Mouse (Mus musculus) lung, embryonic 15.5 days (tissue): Measurements from ENCODE around the gene Psmd5. TPM values are rescaled to one million over a fixed set of nuclear protein-coding genes. Genes with fewer than 3 reads are reported as not detected.

Experiments used
- ATAC-seq: fragments of 200-750 bp; cut with Nextera tagmentation; 2 replicates; pipeline ENCODE4 v1.8.0; 2017; ENCODE audit warnings: moderate number of reproducible peaks, borderline replicate concordance; ENCODE audit not compliant: low FRiP score, low TSS enrichment; ENCODE audit errors: extremely low read depth
- H3K27ac ChIP-seq: fragments of 300-500 bp; sonication (generic); 2 replicates; pipeline ENCODE4 v1.5.1; 2015; ENCODE audit warnings: moderate library complexity, mild to moderate bottlenecking, inconsistent platforms
- H3K27me3 ChIP-seq: fragments of 300-500 bp; sonication (generic); 2 replicates; pipeline ENCODE4 v1.6.1; 2015; ENCODE audit warnings: inconsistent platforms
- H3K36me3 ChIP-seq: fragments of 300-500 bp; sonication (generic); 2 replicates; pipeline ENCODE4 v1.6.1; 2015; ENCODE audit warnings: inconsistent platforms
- H3K4me1 ChIP-seq: fragments of 300-500 bp; sonication (generic); 2 replicates; pipeline ENCODE4 v1.6.1; 2015; ENCODE audit warnings: inconsistent platforms
- H3K4me2 ChIP-seq: fragments of 300-500 bp; sonication (generic); 2 replicates; pipeline ENCODE4 v1.6.1; 2015; ENCODE audit warnings: inconsistent platforms, mild to moderate bottlenecking, moderate library complexity
- H3K4me3 ChIP-seq: fragments of 300-500 bp; sonication (generic); 2 replicates; pipeline ENCODE4 v1.5.1; 2015; ENCODE audit warnings: mild to moderate bottlenecking, inconsistent platforms
- H3K9ac ChIP-seq: fragments of 300-500 bp; sonication (generic); 2 replicates; pipeline ENCODE4 v1.6.1; 2015; ENCODE audit warnings: inconsistent platforms
- H3K9me3 ChIP-seq: fragments of 300-500 bp; sonication (generic); 2 replicates; pipeline ENCODE4 v1.6.1; 2016; ENCODE audit warnings: inconsistent platforms
- WGBS: fragments of 180-500 bp; shearing (Covaris S2); methylation state at CpG from one replicate; pipeline ENCODE4 v1.1.7; 2015; 5-methylcytosine and 5-hydroxymethylcytosine counted together
- polyA plus RNA-seq: library from polyadenylated mRNA; unstranded; fragments of >200 nt; fragmentation: Nextera tagmentation; extraction: Ambion mirVana; gene quantifications from 2 replicates; pipeline ENCODE4 v1.2.1, GENCODE M21; 2015

Psmd5 gene
- polyA plus RNA-seq, 1 experiment from 2014 or later = 110 TPM

DNA sequence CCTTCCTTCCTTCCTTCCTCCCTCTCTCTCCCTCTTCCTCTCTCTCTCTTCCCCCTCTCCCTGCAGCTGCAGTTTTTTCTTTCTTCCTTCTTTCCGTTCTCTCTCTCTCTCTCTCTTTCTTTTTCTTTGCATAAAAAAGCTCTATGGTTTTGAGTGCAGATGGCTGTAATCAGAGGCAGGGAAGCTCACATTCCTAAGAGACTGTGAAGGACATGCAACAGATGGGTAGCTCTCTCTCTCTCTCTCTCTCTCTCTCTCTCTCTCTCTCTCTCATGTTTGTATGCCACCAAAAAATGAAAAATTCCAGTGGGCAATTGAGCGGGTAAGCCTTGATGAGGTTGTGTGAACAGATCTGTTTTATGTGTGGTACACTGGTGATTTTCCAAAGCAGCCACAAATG, 9.4 kb upstream of the Psmd5 start:
- no peak; the same call in 1 of the 2 replicates for ATAC-seq

GRCm38 (mm10) chr2:34883190-34883589, 8.4 kb upstream of the Psmd5 start:
- Histone ChIP-seq H3K9me3 (no peaks in the 10 kb centered on the region), H3K27ac (no peak overlapping the region), H3K27me3 (no peaks in the 10 kb centered on the region), H3K9ac (no peak overlapping the region), H3K4me1 (0 out of 2 replicates have a peak, but pooled peaks cover 2% of the 10 kb centered on the region), H3K4me3 (no peak overlapping the region), H3K36me3 (no peaks in the 10 kb centered on the region), H3K4me2 (no peak overlapping the region)
- WGBS = 20% methylated on average over 5 of the region's 5 CpGs
- no peak for ATAC-seq

More for the DNA sequence above, 9.4 kb upstream of the Psmd5 start:
- H3K36me3 ChIP-seq = no peaks in the 10 kb centered on the region
- no peak overlapping the region for H3K9ac ChIP-seq
- H3K27me3 ChIP-seq = no peaks in the 10 kb centered on the region
- 0 out of 2 replicates have a peak, but pooled peaks cover 2% of the 10 kb centered on the region for H3K4me1 ChIP-seq
- no peak overlapping the region for H3K4me3 ChIP-seq
- WGBS = 39% methylated on average over 2 of the region's 2 CpGs
- no peaks in the 10 kb centered on the region for H3K9me3 ChIP-seq
- no peak overlapping the region for H3K4me2 ChIP-seq
- 0 out of 2 replicates have a peak overlapping the region, but pooled peaks have one; percentile 47 for H3K27ac ChIP-seq

DNA sequence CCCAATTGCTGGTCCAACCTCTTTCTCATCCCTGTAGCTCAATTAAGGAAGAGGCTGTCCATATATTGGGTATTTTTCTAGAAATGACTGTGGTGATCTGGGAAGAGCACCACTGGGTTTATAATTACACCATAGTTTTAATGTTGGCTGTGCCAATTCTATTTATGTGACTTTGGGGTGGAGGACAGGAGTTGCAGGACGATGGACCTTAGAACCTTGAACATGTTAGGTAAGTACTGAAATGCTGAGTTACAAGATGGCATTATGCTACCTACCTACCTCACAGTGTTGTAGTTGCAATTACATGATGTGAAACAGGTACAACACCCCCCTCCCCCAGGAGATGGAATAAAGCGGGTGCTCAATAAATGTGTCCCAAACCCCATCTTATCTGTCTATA, 8.0 kb upstream of the Psmd5 start:
- H3K4me2 ChIP-seq = no peak overlapping the region
- H3K27me3 ChIP-seq = no peaks in the 10 kb centered on the region
- 80% methylated on average over 2 of the region's 2 CpGs for WGBS
- ATAC-seq = no peak
- no peak overlapping the region for H3K4me3 ChIP-seq
- H3K27ac ChIP-seq = no peak overlapping the region
- H3K9me3 ChIP-seq = no peaks in the 10 kb centered on the region
- no peaks in the 10 kb centered on the region for H3K36me3 ChIP-seq
- 0 out of 2 replicates have a peak, but pooled peaks cover 2% of the 10 kb centered on the region for H3K4me1 ChIP-seq
- no peak overlapping the region for H3K9ac ChIP-seq

DNA sequence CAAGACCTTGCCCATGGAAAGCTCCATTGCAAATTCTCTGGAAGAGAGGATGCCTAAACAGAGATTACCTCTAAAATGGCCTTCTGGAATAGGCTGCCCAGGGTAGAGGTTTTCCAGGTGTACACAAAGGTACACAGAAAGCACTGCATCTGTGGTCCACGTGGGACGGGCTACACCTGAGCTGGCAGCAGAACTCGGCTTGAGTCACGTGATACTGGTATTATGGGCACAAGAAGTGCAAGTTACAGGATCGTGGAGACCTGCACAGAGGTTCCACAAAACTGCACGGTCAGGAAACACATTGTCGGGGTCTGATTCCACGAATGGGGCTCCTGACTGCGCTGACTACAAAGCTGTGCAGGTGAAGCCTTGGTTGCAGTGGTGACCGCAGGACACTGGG, 5.3 kb upstream of the Psmd5 start:
- Histone ChIP-seq H3K36me3 (no peaks in the 10 kb centered on the region), H3K27ac (no peak overlapping the region), H3K4me3 (no peak overlapping the region), H3K27me3 (peaks cover 2% of the 10 kb centered on the region; the same call in 1 of the 2 replicates), H3K9ac (no peak overlapping the region), H3K9me3 (no peaks in the 10 kb centered on the region), H3K4me1 (0 out of 2 replicates have a peak, but pooled peaks cover 2% of the 10 kb centered on the region), H3K4me2 (no peak overlapping the region)
- ATAC-seq = no peak
- 88% methylated on average over 10 of the region's 10 CpGs for WGBS

GRCm38 (mm10) chr2:34874271-34874670, 497 bp downstream of the Psmd5 start, which contains the start of gene Cutal:
TSS of gene Cutal (plus strand) at chr2:34874396.
- ATAC-seq = no peak
- peak within 1 kb of the TSS; percentile 37 for H3K9ac ChIP-seq
- no peaks in the 10 kb centered on the region for H3K36me3 ChIP-seq
- peaks cover 26% of the 10 kb centered on the region for H3K4me1 ChIP-seq
- H3K27ac ChIP-seq = no peak within 1 kb of the TSS
- H3K4me3 ChIP-seq = peak within 1 kb of the TSS; percentile 25
- no peaks in the 10 kb centered on the region for H3K9me3 ChIP-seq
- H3K4me2 ChIP-seq = peak within 1 kb of the TSS; percentile 56
- H3K27me3 ChIP-seq = peaks cover 20% of the 10 kb centered on the region; the same call in 1 of the 2 replicates
- 2% methylated on average over 14 of the region's 14 CpGs for WGBS

GRCm38 (mm10) chr2:34870520-34871474, 4.0 kb downstream of the Psmd5 start:
- Histone ChIP-seq H3K27me3 (peaks cover 20% of the 10 kb centered on the region; the same call in 1 of the 2 replicates), H3K36me3 (peaks cover 3% of the 10 kb centered on the region; the same call in 1 of the 2 replicates), H3K4me2 (peak overlapping the region; percentile 64), H3K4me3 (peak overlapping the region; percentile 94), H3K4me1 (peaks cover 34% of the 10 kb centered on the region), H3K9me3 (no peaks in the 10 kb centered on the region), H3K9ac (peak overlapping the region; percentile 91), H3K27ac (peak overlapping the region; percentile 94)
- peak; percentile 96 for ATAC-seq
- WGBS = under 1% methylated on average over 67 of the region's 67 CpGs

GRCm38 (mm10) chr2:34869680-34870079, 5.1 kb downstream of the Psmd5 start:
- ATAC-seq = no peak
- Histone ChIP-seq H3K9me3 (no peaks in the 10 kb centered on the region), H3K27me3 (peaks cover 14% of the 10 kb centered on the region; the same call in 1 of the 2 replicates), H3K9ac (peak overlapping the region; percentile 36), H3K27ac (no peak overlapping the region), H3K4me3 (peak overlapping the region; percentile 94), H3K4me1 (peaks cover 32% of the 10 kb centered on the region), H3K4me2 (peak overlapping the region; percentile 64), H3K36me3 (peaks cover 14% of the 10 kb centered on the region)
- WGBS = 27% methylated on average over 5 of the region's 5 CpGs

GRCm38 (mm10) chr2:34857728-34858127, 17.0 kb downstream of the Psmd5 start:
- H3K9me3 ChIP-seq = no peaks in the 10 kb centered on the region
- H3K27ac ChIP-seq = no peak overlapping the region
- H3K4me2 ChIP-seq = no peak overlapping the region
- ATAC-seq = no peak
- no peak overlapping the region for H3K4me3 ChIP-seq
- WGBS = 89% methylated on average over 8 of the region's 8 CpGs
- no peaks in the 10 kb centered on the region for H3K4me1 ChIP-seq
- H3K9ac ChIP-seq = no peak overlapping the region
- H3K27me3 ChIP-seq = no peaks in the 10 kb centered on the region
- H3K36me3 ChIP-seq = peaks cover 83% of the 10 kb centered on the region

- WGBS = 90% methylated on average over 4 of the region's 4 CpGs
- H3K36me3 ChIP-seq = peaks cover 89% of the 10 kb centered on the region
Measured at GRCm38 (mm10) chr2:34855265-34855664, 19.5 kb downstream of the Psmd5 start.

DNA sequence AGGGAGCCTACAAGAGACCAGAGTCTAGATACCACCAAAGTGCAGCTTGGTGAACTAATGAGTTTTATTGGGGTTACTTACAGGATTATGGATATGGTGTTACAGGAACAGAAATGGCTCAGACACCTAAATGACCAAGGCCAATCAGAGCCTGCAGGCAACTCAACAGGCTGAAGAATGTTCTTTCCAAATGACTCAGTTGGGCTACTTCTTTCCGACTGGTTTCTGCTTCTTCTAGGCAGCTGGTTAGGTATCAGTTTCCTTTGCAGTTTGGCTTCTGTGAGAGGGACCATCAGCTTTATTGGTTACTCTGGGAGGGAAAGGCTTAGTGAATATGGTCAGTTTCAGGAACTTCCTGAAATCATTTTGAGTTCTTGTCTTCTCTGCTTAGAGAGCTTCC, 27.1 kb downstream of the Psmd5 start:
- H3K9ac ChIP-seq = no peak overlapping the region
- WGBS = 83% methylated on average over 1 of the region's 1 CpGs

More at GRCm38 (mm10) chr2:34855265-34855664, 19.5 kb downstream of the Psmd5 start:
- Histone ChIP-seq H3K9ac (no peak overlapping the region), H3K4me1 (no peaks in the 10 kb centered on the region), H3K4me3 (no peak overlapping the region), H3K27me3 (no peaks in the 10 kb centered on the region), H3K4me2 (no peak overlapping the region), H3K9me3 (no peaks in the 10 kb centered on the region), H3K27ac (no peak overlapping the region)
- ATAC-seq = no peak

DNA sequence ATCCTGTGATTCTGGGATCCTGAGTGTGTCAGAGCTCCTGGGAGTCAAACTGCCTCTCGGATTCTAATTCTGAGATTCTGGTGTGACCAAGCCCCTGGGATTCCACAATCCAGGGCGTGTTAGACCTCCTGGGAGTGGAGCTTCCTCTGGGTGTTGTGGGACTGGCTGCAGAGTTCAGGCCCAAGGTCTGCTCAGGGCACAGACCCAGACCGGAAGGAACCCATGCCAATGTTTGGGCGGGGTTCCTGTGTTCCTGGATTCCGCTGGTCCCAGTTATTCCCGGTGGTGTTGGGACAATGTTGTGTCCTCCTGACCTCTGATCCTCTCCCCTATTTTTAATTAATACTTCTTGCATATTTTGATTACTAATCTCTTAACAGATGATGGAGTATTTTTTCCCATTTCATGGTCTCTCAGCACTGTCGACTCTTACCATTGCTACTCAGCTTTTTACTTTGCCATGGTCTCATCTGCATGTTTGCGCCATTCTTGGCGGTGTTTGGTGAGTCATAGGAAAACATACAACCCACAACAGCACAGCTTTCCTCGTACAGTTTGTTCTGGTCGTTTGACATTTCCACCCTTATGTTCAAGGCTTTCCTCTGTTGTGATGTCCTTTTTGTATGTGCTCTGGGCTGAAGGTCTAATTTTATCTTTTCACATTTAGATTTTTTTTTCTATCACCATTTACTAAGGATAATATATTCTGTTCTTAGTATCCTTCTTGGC, 31.4 kb downstream of the Psmd5 start:
- no peaks in the 10 kb centered on the region for H3K9me3 ChIP-seq
- WGBS = 71% methylated on average over 11 of the region's 11 CpGs
- no peak for ATAC-seq
- H3K4me3 ChIP-seq = no peak overlapping the region
- H3K27ac ChIP-seq = no peak overlapping the region
- no peaks in the 10 kb centered on the region for H3K4me1 ChIP-seq
- H3K9ac ChIP-seq = no peak overlapping the region
- 0 out of 2 replicates have a peak, but pooled peaks cover 2% of the 10 kb centered on the region for H3K27me3 ChIP-seq
- no peak overlapping the region for H3K4me2 ChIP-seq
- no peaks in the 10 kb centered on the region for H3K36me3 ChIP-seq

More for the DNA sequence above, 27.1 kb downstream of the Psmd5 start:
- no peak for ATAC-seq
- no peak overlapping the region for H3K4me2 ChIP-seq
- no peaks in the 10 kb centered on the region for H3K9me3 ChIP-seq
- no peak overlapping the region for H3K27ac ChIP-seq
- H3K36me3 ChIP-seq = peaks cover 30% of the 10 kb centered on the region
- H3K27me3 ChIP-seq = no peaks in the 10 kb centered on the region
- H3K4me3 ChIP-seq = no peak overlapping the region
- no peaks in the 10 kb centered on the region for H3K4me1 ChIP-seq
